Mouse (Mus musculus) heart, embryonic 14.5 days (tissue): ENCODE results near the gene Pla2g4b. TPM values are rescaled to one million over a fixed set of nuclear protein-coding genes. Genes with fewer than 3 reads are reported as not detected.

ENCODE experiments used
- ATAC-seq: fragments of 200-750 bp; cut with Nextera tagmentation; 2 replicates; pipeline ENCODE4 v1.8.0; 2017; ENCODE audit warnings: low read depth, moderate TSS enrichment; ENCODE audit not compliant: insufficient number of reproducible peaks, insufficient read depth, low FRiP score
- H3K27ac ChIP-seq, 2 experiments: fragments of 200-500 bp in 1 of 2; fragments of 300-500 bp in 1 of 2; sonication (generic) in 1 of 2; replicated peaks in 1 of 2; 2 replicates each; pipeline ENCODE4 v1.5.1; 2012 to 2014; ENCODE audit warnings: low read depth in 2 of 2, low read length in 2 of 2, control low read depth in 1 of 2, mild to moderate bottlenecking in 1 of 2, mixed read lengths in 1 of 2; ENCODE audit not compliant: control insufficient read depth in 1 of 2, insufficient read depth in 1 of 2
- H3K27me3 ChIP-seq: fragments of 300-500 bp; sonication (generic); 2 replicates; pipeline ENCODE4 v1.6.1; 2014; ENCODE audit warnings: mild to moderate bottlenecking, low read length, control low read depth; ENCODE audit not compliant: control insufficient read depth, insufficient read depth
- H3K36me3 ChIP-seq: fragments of 300-500 bp; sonication (generic); 2 replicates; pipeline ENCODE4 v1.6.1; 2014; ENCODE audit warnings: mild to moderate bottlenecking, control low read depth, low read length, mixed read lengths; ENCODE audit not compliant: control insufficient read depth, insufficient read depth
- H3K4me1 ChIP-seq, 2 experiments: fragments of 200-500 bp in 1 of 2; fragments of 300-500 bp in 1 of 2; sonication (generic) in 1 of 2; 2 replicates each; pipeline ENCODE4 v1.6.1; 2012 to 2014; ENCODE audit warnings: low read length in 2 of 2, control low read depth in 1 of 2, mixed read lengths in 1 of 2; ENCODE audit not compliant: control insufficient read depth in 2 of 2, insufficient read depth in 2 of 2
- H3K4me2 ChIP-seq: fragments of 300-500 bp; sonication (generic); 2 replicates; pipeline ENCODE4 v1.6.1; 2014; ENCODE audit warnings: mild to moderate bottlenecking, low read length
- H3K4me3 ChIP-seq, 2 experiments: fragments of 200-500 bp in 1 of 2; fragments of 300-500 bp in 1 of 2; sonication (generic) in 1 of 2; 2 replicates each; pipeline ENCODE4 v1.5.1; 2012 to 2014; ENCODE audit warnings: low read length in 2 of 2, mild to moderate bottlenecking in 2 of 2, control low read depth in 1 of 2, low read depth in 1 of 2, moderate library complexity in 1 of 2; ENCODE audit not compliant: control insufficient read depth in 1 of 2, insufficient read depth in 1 of 2
- H3K9ac ChIP-seq: fragments of 300-500 bp; sonication (generic); 2 replicates; pipeline ENCODE4 v1.6.1; 2014; ENCODE audit warnings: mild to moderate bottlenecking, low read length
- H3K9me3 ChIP-seq: fragments of 300-500 bp; sonication (generic); 2 replicates; pipeline ENCODE4 v1.6.1; 2016; ENCODE audit warnings: low read length, control low read depth; ENCODE audit not compliant: control insufficient read depth
- WGBS: fragments of 180-500 bp; shearing (Covaris S2); extraction: QIAGEN DNeasy Blood & Tissue Kit; methylation state at CpG from one replicate; pipeline ENCODE4 v1.1.7; 2014; 5-methylcytosine and 5-hydroxymethylcytosine counted together
- polyA plus RNA-seq: library from polyadenylated mRNA; unstranded; fragments of >200 nt; fragmentation: Nextera tagmentation; extraction: Ambion mirVana; gene quantifications from 2 replicates; pipeline ENCODE4 v1.2.1, GENCODE M21; 2014

The Pla2g4b gene
- polyA plus RNA-seq, 1 experiment from 2014 or later: 0.86 TPM

GRCm38 (mm10) chr2:120015882-120016281, 17.3 kb upstream of the Pla2g4b start:
- 86% methylated on average over 4 of the region's 4 CpGs for WGBS
- H3K36me3 ChIP-seq: peaks cover 67% of the 10 kb centered on the region

GRCm38 (mm10) chr2:120017599-120017998, 15.6 kb upstream of the Pla2g4b start:
- Histone ChIP-seq H3K4me1 (no peaks in the 10 kb centered on the region), H3K9ac (no peak overlapping the region), H3K4me3 (no peak overlapping the region), H3K36me3 (peaks cover 84% of the 10 kb centered on the region), H3K4me2 (no peak overlapping the region), H3K27me3 (no peaks in the 10 kb centered on the region), H3K9me3 (no peaks in the 10 kb centered on the region), H3K27ac (no peak overlapping the region)
- WGBS: 88% methylated on average over 12 of the region's 12 CpGs
- no peak for ATAC-seq

More at GRCm38 (mm10) chr2:120015882-120016281, 17.3 kb upstream of the Pla2g4b start:
- H3K9ac ChIP-seq: no peak overlapping the region
- H3K4me2 ChIP-seq: no peak overlapping the region
- ATAC-seq: no peak
- H3K9me3 ChIP-seq: no peaks in the 10 kb centered on the region
- no peak overlapping the region for H3K4me3 ChIP-seq
- H3K27me3 ChIP-seq: no peaks in the 10 kb centered on the region
- no peaks in the 10 kb centered on the region for H3K4me1 ChIP-seq
- H3K27ac ChIP-seq: no peak overlapping the region

GRCm38 (mm10) chr2:120024337-120024736, 8.9 kb upstream of the Pla2g4b start:
- H3K4me1 ChIP-seq: peaks cover 14 to 22% of the 10 kb centered on the region in 2 experiments
- H3K4me3 ChIP-seq: no peak overlapping the region
- WGBS: 27% methylated on average over 5 of the region's 5 CpGs
- peak; percentile 54; the same call in 1 of the 2 replicates for ATAC-seq
- no peak overlapping the region for H3K4me2 ChIP-seq
- peak overlapping the region; percentile 49 for H3K9ac ChIP-seq
- no peaks in the 10 kb centered on the region for H3K9me3 ChIP-seq
- no peaks in the 10 kb centered on the region for H3K27me3 ChIP-seq
- H3K36me3 ChIP-seq: peaks cover 58% of the 10 kb centered on the region
- H3K27ac ChIP-seq: peak overlapping the region; percentile 88 to 92

DNA sequence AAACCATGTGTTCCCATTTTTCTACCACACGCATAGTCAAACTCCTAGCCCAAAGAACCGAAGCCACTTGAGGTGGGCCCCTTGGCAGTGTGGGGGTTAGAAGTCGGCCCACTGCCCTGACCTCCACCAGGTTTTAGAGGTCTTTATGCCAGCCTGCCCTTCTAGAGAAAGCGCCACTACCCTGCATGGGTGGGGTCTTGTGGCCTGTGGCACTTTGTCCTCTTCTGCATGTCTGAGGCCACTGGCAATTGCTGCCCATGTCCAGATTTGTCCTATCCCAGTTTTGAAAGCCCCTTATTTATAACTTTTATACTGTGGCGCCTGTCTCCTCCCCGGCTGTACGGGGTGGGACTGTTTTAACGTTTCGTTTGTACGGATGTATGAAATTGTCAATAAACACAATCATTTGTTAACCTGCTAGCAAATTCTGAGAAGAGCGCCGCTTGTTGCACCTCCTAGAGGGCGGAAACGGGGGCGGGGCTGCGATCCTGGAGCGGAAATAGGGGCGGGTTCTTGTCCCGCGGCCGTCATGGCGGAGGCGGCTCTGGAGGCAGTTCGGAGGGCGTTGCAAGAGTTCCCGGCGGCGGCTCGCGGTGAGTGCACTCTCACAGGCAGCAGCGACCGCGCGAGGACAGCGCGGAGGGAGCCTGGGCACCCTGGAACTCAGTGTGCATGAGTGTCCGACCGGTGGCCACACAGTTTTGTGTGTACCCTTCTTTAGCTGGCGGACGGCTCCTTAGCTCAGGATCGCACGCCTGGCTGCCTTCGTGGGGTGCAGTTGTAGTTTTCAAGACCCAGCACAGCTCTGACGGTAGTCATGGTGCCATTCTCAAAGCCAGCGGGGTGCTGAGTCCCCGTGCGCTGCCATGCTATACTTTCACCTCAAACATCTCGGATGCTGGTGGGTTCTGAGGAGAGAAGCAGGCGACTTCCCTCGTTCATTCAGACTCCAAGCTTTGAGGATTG, 6.0 kb upstream of the Pla2g4b start, which contains the start of the genes Jmjd7 and Gm28042:
TSS of gene Jmjd7 (plus strand) at position 500 of the 966 bp plus-strand sequence.
TSS of gene Gm28042 (plus strand) at position 510 of the 966 bp plus-strand sequence.
- WGBS: 5% methylated on average over 50 of the region's 50 CpGs
- H3K4me3 ChIP-seq: peak within 1 kb of the TSS; percentile 70 to 98
- H3K4me2 ChIP-seq: peak within 1 kb of the TSS; percentile 69
- peak within 1 kb of the TSS; percentile 90 for H3K9ac ChIP-seq
- H3K27me3 ChIP-seq: no peaks in the 10 kb centered on the region
- H3K27ac ChIP-seq: peak within 1 kb of the TSS; percentile 84 to 95
- peaks cover 57% of the 10 kb centered on the region for H3K36me3 ChIP-seq
- H3K4me1 ChIP-seq: peaks cover 14 to 22% of the 10 kb centered on the region in 2 experiments
- ATAC-seq: peak; percentile 71
- H3K9me3 ChIP-seq: no peaks in the 10 kb centered on the region

- WGBS: 52% methylated on average over 3 of the region's 3 CpGs
- peak overlapping the region; percentile 69 for H3K4me2 ChIP-seq
- peaks cover 57% of the 10 kb centered on the region for H3K36me3 ChIP-seq
Measured at GRCm38 (mm10) chr2:120027950-120028331, 5.3 kb upstream of the Pla2g4b start.

GRCm38 (mm10) chr2:120030380-120030779, 2.8 kb upstream of the Pla2g4b start:
- Histone ChIP-seq H3K27me3 (no peaks in the 10 kb centered on the region), H3K4me3 (no peak overlapping the region), H3K4me1 (peaks cover 8 to 12% of the 10 kb centered on the region in 2 experiments), H3K4me2 (no peak overlapping the region), H3K9ac (no peak overlapping the region), H3K9me3 (no peaks in the 10 kb centered on the region), H3K36me3 (peaks cover 56% of the 10 kb centered on the region), H3K27ac (no peak overlapping the region)
- 77% methylated on average over 8 of the region's 8 CpGs for WGBS
- ATAC-seq: no peak

More at GRCm38 (mm10) chr2:120027950-120028331, 5.3 kb upstream of the Pla2g4b start:
- H3K4me3 ChIP-seq: peak overlapping the region; percentile 70 to 98
- H3K27me3 ChIP-seq: no peaks in the 10 kb centered on the region
- peaks cover 14 to 22% of the 10 kb centered on the region in 2 experiments for H3K4me1 ChIP-seq
- peak overlapping the region; percentile 84 to 95 for H3K27ac ChIP-seq
- H3K9me3 ChIP-seq: no peaks in the 10 kb centered on the region
- H3K9ac ChIP-seq: peak overlapping the region; percentile 90
- no peak for ATAC-seq

GRCm38 (mm10) chr2:120033726-120034125, 509 bp downstream of the Pla2g4b start:
- H3K9ac ChIP-seq: no peak overlapping the region
- H3K27me3 ChIP-seq: no peaks in the 10 kb centered on the region
- no peak for ATAC-seq
- H3K36me3 ChIP-seq: peaks cover 84% of the 10 kb centered on the region
- H3K27ac ChIP-seq: no peak overlapping the region
- H3K4me2 ChIP-seq: no peak overlapping the region
- no peaks in the 10 kb centered on the region for H3K4me1 ChIP-seq
- WGBS: 58% methylated on average over 5 of the region's 5 CpGs
- H3K4me3 ChIP-seq: no peak overlapping the region
- H3K9me3 ChIP-seq: no peaks in the 10 kb centered on the region
